Mouse (Mus musculus) heart, postnatal 4 days (tissue): ENCODE data around the gene Igsf8. TPM values are rescaled to one million over a fixed set of nuclear protein-coding genes. Genes with fewer than 3 reads are reported as not detected.
"Not testable (repeated sequence)": the region's sequence is repeated elsewhere in the genome, so short reads cannot be mapped to it uniquely, and the experiment has no call there.

Experiments used
- DNase-seq: peaks from one replicate; pipeline ENCODE4 v3.0.0; 2021
- total RNA-seq, 2 experiments: library from RNA; stranded (reverse); gene quantifications; 2 replicates each; pipeline ENCODE4 v1.2.3; 2021

Gene Igsf8
- total RNA-seq = 10 to 100 TPM; 19.1 to 20.1 TPM

- DNase-seq = no peak
Observed at GRCm38 (mm10) chr1:172261477-172262078, at the start of gene Igsf8. Gene Igsf8 (plus strand): TSS chr1:172261641.

GRCm38 (mm10) chr1:172212776-172213175 is 48.7 kb upstream of the Igsf8 start:
- DNase-seq = no peak

- no peak for DNase-seq
Observed at GRCm38 (mm10) chr1:172213771-172214170, 47.7 kb upstream of the Igsf8 start.

- peak; percentile 83 for DNase-seq
Observed at GRCm38 (mm10) chr1:172214748-172215147, 46.7 kb upstream of the Igsf8 start.

GRCm38 (mm10) chr1:172217148-172217547 is 44.3 kb upstream of the Igsf8 start:
- peak; percentile 98 for DNase-seq

- DNase-seq = no peak
Observed at GRCm38 (mm10) chr1:172218164-172218910, 43.1 kb upstream of the Igsf8 start.

GRCm38 (mm10) chr1:172219451-172220406 is 41.7 kb upstream of the Igsf8 start, which contains the start of gene Casq1:
Gene Casq1 (minus strand): TSS chr1:172219868.
- no peak for DNase-seq

- DNase-seq = peak; percentile 86
Observed at GRCm38 (mm10) chr1:172220414-172220813, 41.0 kb upstream of the Igsf8 start.

- DNase-seq = no peak
Observed at GRCm38 (mm10) chr1:172221297-172222063, 40.0 kb upstream of the Igsf8 start.

GRCm38 (mm10) chr1:172228209-172228608 is 33.2 kb upstream of the Igsf8 start:
- no peak for DNase-seq

GRCm38 (mm10) chr1:172229215-172229614 is 32.2 kb upstream of the Igsf8 start:
- no peak for DNase-seq

- DNase-seq = no peak
Observed at GRCm38 (mm10) chr1:172240945-172241708, 20.3 kb upstream of the Igsf8 start.

GRCm38 (mm10) chr1:172242401-172242800 is 19.0 kb upstream of the Igsf8 start:
- peak; percentile 56 for DNase-seq

- peak; percentile 56 for DNase-seq
Observed at GRCm38 (mm10) chr1:172243547-172244205, 17.8 kb upstream of the Igsf8 start.

GRCm38 (mm10) chr1:172244645-172245044 is 16.8 kb upstream of the Igsf8 start:
- DNase-seq = not testable (repeated sequence)

GRCm38 (mm10) chr1:172247216-172247615 is 14.2 kb upstream of the Igsf8 start:
- DNase-seq = no peak

GRCm38 (mm10) chr1:172247679-172248078 is 13.8 kb upstream of the Igsf8 start:
- peak; percentile 73 for DNase-seq

- no peak for DNase-seq
Observed at GRCm38 (mm10) chr1:172258314-172258713, 3.1 kb upstream of the Igsf8 start, which contains the start of gene Atp1a4. Gene Atp1a4 (minus strand): TSS chr1:172258414.

- DNase-seq = no peak
Observed at GRCm38 (mm10) chr1:172271208-172271607, 9.8 kb downstream of the Igsf8 start.

GRCm38 (mm10) chr1:172271765-172272164 is 10.3 kb downstream of the Igsf8 start:
- no peak for DNase-seq

GRCm38 (mm10) chr1:172273386-172273785 is 11.9 kb downstream of the Igsf8 start:
- no peak for DNase-seq
